Mouse (Mus musculus) adipocyte (in vitro differentiated cells): ENCODE data around the gene Mak.

Source experiments
- DNase-seq: peaks from one replicate; pipeline ENCODE4 v3.0.0-alpha.2; 2016; ENCODE audit warnings: low spot score

Mak gene

GRCm38 (mm10) chr13:41079421-41079780, at the start of gene Mak:
Gene Mak, minus strand, starts transcription at chr13:41079706.
- DNase-seq, result no peak

- no peak for DNase-seq
Measured at GRCm38 (mm10) chr13:41129061-41129460, 49.6 kb upstream of the Mak start.

- DNase-seq, result no peak
Measured at GRCm38 (mm10) chr13:41128326-41128725, 48.8 kb upstream of the Mak start.

GRCm38 (mm10) chr13:41123666-41124225, 44.2 kb upstream of the Mak start:
- no peak for DNase-seq

- no peak for DNase-seq
Measured at GRCm38 (mm10) chr13:41119152-41119945, 39.8 kb upstream of the Mak start.

- DNase-seq, result no peak
Measured at GRCm38 (mm10) chr13:41113940-41114339, 34.4 kb upstream of the Mak start, which contains the start of gene Sycp2l. Gene Sycp2l, plus strand, starts transcription at chr13:41114307.

GRCm38 (mm10) chr13:41110935-41111334, 31.4 kb upstream of the Mak start, which contains the start of gene Gcm2:
Gene Gcm2, minus strand, starts transcription at chr13:41111035.
- no peak for DNase-seq

GRCm38 (mm10) chr13:41105541-41105940, 26.0 kb upstream of the Mak start:
- no peak for DNase-seq

- no peak for DNase-seq
Measured at GRCm38 (mm10) chr13:41103841-41104525, 24.5 kb upstream of the Mak start.

GRCm38 (mm10) chr13:41100031-41100430, 20.5 kb upstream of the Mak start:
- no peak for DNase-seq

- no peak for DNase-seq
Measured at GRCm38 (mm10) chr13:41098325-41098724, 18.8 kb upstream of the Mak start.

- DNase-seq, result no peak
Measured at GRCm38 (mm10) chr13:41097324-41098058, 18.0 kb upstream of the Mak start.

GRCm38 (mm10) chr13:41094160-41094559, 14.7 kb upstream of the Mak start:
- no peak for DNase-seq

- no peak for DNase-seq
Measured at GRCm38 (mm10) chr13:41091271-41091670, 11.8 kb upstream of the Mak start.

- no peak for DNase-seq
Measured at GRCm38 (mm10) chr13:41088746-41089145, 9.2 kb upstream of the Mak start.

- DNase-seq, result peak; percentile 4
Measured at GRCm38 (mm10) chr13:41085140-41085539, 5.6 kb upstream of the Mak start.

GRCm38 (mm10) chr13:41084521-41084920, 5.0 kb upstream of the Mak start:
- DNase-seq, result no peak

GRCm38 (mm10) chr13:41080700-41081099, 1.2 kb upstream of the Mak start:
- no peak for DNase-seq

- DNase-seq, result no peak
Measured at GRCm38 (mm10) chr13:41079859-41080258, 353 bp upstream of the Mak start.

- no peak for DNase-seq
Measured at GRCm38 (mm10) chr13:41078690-41079420, 651 bp downstream of the Mak start.

- no peak for DNase-seq
Measured at GRCm38 (mm10) chr13:41077921-41078320, 1.6 kb downstream of the Mak start.

- no peak for DNase-seq
Measured at GRCm38 (mm10) chr13:41073819-41074218, 5.7 kb downstream of the Mak start.
